Mouse (Mus musculus) adipocyte (in vitro differentiated cells): Measurements from ENCODE around the gene Grap2.

Experiments
- DNase-seq: peaks from one replicate; pipeline ENCODE4 v3.0.0-alpha.2; 2016; ENCODE audit warnings: low spot score

Grap2 gene

DNA sequence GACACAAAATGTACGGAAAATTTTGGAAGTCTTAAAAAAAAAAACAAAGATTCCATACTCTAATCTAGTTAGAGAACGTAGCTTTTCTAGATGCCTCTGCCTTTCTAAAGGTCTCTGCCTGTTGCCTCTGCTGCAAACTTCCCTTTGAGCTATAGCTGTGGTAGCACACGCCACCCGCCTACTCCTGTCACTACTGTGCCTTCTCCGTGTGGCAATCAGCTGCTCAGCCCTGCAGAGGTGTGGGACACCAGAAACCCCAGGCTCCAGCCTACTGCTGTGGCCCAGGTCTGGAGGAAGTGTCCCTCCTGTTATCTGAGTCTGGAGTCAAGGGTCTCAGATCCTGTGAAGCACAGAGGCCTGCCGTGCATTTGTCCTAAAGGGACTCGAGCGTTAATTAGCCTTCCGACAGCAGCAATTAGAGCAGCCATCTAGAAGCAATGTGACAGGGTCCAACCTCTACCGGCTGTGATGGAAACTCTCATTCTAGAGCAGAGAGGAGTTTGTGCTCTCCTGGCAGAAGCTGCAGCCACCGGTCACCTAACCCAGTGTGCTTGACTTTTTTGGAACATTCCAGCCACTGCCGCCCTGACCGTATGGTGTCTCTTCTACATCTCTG lies 64.5 kb downstream of the Grap2 start:
- DNase-seq, result no peak

DNA sequence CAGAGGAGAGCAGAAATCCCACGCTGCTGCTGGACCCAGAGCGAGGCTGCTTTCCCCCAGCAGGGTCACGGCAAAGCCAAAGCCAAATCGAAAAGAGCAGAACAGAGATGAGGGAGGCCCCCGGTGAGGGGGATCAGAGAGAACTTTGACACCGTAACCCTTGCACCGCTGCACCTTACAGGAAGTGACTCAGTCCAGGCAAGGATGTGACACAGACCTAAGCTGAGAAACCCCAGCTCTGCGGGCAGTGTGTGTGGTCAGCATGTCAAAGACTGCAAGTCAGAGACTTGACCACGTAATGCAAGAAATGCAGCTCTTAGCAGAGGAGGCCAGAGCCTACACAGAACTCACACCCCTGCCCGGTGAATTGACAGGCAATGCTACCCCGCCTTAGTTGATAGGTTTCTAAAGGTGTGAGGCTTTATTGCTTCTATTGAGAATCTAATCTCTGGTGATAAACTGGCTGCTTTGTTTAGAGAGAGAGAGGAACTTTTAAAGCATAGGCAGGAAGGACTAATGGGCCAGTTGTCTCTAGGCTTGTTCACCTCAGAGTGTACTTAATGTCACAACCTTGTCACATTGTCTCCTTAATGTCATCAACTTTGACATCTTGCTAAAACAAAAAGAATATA lies 66.8 kb downstream of the Grap2 start:
- DNase-seq, result no peak

DNA sequence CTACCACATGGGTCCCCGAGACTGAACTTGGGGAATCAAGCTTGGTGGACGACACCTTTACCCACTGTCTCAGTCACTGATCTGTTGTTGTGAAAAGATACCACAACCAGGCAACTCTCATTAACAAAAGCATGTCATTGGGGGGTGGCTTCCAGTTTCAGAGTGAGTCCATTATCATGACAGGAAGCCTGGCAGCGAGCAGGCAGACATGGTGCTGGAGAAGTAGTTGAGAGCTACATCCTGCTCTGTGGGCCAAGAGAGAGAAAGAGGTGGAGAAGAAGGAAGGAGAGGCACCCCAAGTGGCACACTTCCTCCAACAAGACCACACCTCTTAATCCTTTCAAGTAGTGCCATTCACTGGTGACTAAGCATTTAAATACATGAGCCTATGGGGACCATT lies 67.5 kb downstream of the Grap2 start:
- DNase-seq, result no peak

DNA sequence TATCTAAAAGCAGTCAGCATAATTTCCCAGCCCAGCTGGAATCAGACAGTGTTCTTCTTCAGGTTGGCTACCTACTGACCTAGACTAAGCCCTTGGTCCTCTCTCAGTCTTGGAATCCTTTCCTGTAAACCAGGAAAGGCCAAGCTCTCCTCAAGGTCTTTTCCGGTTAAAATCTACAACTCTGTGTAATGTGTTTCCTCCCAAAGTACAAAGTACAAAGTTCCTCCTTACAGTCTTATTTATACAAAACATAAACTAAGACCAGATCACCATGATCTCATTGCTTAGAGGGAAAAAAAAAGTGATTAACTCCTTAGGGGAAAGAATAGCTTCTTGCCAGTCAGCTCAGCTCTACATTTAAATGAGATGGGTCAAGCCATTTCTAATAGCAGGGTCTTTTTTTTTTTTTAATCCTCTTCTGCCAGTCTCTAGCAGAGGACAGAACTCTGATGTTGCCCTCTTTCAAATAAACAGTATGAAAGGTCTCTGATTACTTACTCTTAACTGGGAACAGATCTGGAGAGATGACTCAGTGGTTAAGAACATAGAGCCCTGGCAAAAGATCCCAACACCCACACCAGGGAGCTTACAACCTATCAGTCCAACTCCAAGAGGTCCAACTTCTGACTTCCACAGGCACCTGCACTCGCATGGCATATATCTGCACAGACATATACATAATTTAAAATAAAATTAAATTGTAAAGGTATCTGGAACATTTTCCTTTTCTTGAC lies 69.5 kb downstream of the Grap2 start:
- DNase-seq, result no peak

DNA sequence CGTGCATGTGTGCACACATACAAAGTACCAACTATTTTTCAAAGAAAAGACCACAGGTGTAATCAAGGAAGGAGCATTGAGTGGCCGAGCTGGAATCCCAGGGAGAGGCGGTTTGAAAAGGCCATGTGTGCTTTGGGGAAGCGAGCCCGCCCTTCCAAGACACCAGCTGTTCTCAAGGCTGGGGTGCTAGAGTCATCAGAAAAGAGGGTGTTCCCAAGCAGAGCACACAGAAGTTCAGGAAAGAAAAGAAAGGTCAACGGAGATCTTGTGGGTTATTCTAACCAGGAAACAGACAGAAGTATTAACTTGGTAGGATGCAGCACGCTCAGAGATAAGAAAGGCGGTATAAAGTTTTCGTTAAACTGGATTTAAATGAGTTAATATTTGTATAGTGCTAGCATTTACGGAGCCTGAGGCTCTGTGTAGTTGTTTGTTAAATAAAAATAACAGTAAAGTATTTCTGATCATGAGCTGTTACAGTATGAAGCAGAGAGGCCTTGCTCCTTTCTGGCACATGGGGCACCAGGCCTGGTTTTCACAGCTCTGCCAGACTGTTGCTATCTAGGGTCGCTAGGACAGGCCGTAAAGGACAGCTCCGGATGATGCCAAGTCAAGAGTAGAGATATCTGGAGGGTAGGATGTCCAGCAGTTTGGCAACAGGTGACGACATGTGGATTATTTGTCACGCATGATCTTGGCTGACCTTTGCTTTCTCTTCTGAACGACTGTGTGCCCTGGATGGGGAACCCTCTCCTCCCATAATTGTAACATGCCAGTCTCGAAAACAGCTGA lies 72.8 kb downstream of the Grap2 start:
- peak; percentile 15 for DNase-seq

DNA sequence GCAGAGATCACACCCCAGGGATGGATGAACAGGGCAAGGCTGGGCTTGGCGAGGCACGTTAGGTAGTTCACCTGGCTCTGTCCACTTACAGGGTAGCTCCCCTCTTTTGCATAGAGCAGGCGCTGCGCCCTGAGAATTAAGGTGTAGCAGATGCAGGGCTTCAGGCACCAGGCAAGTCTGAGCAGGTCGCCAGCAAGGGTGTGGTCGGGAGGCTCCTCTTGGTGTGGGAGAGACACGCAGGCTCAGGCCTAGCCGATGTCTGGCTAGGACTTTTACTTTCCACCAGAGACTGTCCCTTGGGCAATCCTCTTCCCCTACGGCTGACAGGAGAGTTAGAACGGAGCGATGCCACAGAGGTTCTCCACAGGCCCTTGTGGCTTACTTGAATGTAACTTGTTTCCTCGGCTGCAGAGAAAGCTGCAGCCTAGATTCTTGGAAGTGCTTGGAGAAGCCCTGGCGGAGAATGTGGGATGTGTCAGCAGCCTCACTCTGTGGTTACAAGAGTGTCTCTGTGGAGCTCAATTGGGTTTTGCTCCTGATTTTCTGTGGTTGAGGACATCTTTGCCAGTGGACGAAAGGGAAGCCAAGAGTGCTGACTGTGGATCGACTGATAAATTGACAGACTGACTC lies 76.7 kb downstream of the Grap2 start:
- DNase-seq, result no peak

DNA sequence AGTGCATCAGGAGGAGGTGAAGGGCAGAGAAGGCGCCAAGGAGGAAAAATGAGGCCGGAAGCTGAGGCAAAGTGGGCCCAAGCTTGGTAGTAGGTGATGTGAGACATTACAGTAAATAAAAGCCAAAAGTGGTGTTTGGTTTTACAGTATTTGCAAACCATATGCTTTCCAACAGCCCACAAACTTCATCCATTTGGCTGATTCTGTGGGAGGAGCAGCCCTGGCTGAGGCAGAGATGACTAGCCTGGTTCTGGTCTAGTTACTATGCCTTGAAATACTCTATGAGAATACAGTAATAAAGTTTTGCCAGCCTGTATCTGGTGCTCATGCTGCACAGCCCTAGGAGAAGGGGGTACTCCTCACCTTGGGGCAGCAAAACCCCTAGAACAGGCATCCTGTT lies 78.0 kb downstream of the Grap2 start:
- no peak for DNase-seq

DNA sequence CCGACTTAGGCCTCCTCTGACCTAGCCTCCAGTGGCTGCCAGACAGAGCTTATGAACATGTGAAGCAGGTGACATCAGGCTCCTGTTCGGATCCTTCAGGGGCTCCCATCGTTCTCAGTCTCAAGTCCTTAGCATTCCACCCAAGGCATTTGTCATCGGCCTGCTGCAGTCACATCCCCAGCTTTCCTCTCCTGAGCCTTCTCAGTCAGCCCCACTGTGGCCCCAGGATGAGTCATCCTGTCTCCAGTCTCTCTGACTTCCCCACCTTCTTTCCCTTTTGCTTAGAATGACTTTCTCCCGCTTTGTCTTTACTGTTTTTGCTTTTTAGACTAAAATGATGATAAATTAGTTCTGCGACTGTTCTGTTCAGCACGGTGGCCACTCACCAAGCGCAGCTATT lies 81.5 kb downstream of the Grap2 start:
- no peak for DNase-seq

DNA sequence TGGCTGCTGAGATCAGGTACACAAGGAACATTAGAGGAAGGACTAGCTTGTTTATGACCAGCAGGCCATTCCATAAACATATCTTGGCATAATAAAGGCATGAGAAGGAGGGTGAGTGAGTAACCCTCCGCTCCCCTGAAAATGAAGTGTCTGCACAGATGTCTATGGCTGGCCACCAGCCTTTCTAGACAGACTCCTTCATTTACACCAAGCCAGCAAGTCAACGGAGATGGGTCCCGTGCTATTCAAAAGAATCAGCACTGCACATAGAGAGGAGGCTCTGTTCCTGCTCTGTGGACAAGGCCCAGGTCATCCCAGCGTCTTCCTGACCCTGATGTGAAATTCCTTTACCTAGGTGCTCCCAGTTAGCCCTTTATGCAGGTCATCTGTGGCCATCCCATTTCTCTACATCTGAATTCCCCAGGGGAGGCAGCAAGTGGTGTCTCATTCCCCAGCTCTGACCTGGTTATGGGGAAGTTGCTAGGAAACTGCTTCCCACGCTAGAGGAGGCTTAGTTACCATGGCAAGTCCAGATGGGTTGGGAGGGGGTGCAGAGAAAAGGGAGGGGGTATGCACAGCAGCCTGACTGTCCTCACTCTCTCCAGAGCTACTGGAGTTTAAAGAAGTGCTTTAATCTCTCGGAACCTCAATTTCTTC lies 86.5 kb downstream of the Grap2 start:
- DNase-seq, result no peak

DNA sequence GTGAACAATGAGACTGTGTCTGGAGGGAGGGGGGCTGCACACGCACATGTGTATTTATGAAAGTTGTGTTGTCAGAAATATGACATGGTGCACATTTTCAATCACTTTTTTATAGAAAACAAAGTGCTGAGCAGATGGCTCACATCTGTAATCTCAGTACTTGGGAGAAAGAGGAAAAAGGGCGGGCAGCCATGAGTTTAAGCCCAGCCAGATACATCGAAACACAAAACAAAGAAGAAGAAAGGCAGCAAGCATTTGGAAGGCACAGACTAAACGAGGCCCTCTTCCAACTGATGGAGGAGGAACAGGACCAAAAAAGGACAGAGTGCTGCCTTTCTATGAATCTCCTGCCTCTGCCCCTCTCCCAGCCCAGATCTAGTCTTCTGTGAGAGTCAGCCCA lies 88.6 kb downstream of the Grap2 start:
- no peak for DNase-seq

DNA sequence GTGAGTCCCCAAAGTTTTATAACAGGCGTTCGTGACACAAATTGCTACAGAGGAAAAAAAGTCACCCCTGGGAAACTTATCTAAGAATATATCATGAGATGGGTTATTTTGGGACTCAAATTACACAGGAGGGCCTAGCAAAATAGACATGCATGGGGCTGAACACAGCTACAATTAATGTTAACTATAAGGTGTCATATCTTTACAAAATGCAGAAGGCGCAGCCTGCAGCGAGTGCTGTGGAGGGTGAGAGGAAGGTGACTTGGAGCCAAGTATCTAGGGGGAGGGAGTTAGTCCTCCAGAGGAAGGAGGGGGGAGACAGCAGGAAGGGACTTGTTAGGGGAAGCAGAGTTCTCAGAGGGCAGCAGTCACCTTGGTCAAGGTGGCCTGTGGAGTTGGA lies 92.0 kb downstream of the Grap2 start:
- DNase-seq, result no peak

DNA sequence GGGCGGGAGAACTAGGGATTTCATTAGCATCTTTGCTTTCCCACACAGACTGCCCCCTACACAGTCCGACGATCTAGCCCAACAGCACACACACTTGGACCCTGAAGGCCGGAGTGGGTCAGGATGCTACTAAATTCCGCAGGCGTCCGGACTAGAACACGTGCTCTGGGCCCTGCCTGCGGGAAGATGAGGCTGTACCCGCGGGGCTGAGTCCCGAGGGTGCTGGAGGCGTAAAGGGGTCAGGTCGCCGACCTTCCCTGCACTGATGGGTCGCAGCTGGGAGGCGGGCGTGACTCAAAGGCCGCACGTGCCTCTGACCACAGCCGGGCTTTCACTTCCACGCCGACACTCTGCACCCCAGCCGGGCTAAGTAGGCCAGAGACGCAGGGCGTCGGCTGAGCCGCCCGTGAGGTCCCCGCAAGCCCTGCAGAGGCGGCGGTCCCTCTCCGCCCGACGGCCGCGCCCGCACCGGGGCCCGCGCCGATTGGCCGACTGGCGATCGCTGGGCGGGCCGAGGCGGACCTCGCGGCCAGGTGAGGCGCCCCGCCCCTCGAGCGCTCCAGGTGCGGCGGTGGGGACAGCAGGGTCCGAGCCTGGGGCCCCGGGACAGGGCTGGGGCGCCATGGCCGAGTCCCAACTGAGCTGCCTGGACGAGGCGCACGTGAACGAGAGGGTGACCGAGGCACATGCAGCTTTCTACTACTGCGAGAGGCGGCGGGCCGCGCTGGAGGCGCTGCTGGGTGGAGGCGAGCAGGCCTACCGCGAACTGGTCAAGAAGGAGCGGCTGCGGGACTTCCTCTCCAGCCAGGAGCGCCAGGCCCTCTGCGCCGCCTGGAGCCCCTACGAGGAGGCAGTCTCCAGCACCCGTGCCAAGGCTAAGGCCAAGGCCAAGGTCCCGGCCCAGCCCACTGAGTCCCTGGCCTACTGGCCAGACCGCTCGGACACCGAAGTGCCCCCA lies 99.2 kb downstream of the Grap2 start, which contains the start of gene Fam83f:
Fam83f (plus strand) TSS at position 553 of the 958 bp plus-strand sequence.
- no peak for DNase-seq

DNA sequence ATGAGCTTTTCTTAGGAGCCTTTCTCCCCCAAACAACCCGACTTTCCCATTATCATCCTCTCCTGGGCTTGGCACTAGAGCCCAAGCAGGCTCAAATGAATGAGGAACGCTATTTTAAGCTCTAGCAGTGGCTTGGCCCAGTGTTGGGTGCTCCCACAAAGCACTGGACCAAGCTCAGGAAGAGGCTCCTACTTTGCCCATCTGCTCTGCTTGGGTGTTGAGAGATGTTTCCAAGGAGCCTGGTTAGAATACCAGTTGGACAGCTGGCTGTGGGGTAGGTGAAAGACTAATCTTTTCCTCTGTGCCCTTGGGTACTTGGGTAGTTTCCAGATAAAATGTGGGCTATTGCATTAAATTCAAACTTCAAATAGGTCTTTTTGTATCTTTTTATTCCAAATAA lies 100.4 kb downstream of the Grap2 start:
- no peak for DNase-seq

DNA sequence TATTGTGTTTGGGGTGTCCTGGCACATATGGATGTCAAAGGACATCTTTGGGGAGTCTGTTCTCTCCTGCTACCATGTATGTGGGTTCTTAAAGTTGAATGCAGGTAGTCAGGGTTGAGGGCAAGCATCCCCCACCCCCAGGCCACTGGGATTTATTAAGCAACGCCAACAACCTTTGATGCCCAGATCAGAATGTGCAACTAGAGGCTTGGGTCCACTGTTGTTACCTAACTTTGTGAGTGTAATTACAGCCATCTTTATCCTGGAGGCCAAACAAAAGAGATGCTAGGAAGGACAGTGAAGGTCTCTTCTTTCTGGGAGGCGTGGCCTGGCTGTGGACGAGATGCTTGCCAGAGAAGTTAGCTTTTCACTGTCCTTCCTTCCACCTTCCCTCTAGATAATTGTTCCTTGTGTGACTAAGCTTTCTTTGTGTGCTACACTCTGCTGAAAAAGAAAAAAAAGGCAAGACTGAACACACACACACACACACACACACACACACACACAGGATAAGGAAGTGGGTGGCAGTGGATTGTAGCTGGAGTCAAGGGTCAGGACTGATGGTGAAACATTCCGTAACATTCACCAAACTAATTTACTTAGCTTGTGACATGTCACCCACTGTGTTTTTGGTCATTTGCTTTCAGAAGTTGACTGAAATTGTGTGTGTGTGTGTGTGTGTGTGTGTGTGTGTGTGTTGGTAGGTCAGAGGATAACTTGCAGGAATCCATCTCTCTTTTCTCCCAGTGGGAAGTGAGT lies 101.1 kb downstream of the Grap2 start:
- DNase-seq, result peak; percentile 80

DNA sequence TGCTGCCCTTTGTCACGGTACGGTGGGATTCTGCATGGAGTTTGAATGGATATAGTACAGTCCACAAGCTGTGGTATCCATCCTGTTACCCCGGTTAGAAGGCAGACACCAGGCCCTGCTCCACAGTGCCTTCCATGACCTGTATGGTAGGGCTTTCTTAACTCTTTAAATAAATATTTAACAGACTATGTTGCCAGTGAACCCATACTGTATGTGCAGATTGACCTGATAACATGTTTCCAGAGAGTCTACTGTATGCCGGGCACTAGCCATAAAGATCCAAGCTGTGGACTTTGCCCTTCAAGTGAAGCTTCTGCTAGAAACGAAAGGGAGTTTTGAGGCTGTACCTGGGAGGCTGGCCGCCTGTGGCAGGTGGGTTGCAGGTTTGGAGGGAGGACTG lies 102.3 kb downstream of the Grap2 start:
- no peak for DNase-seq

DNA sequence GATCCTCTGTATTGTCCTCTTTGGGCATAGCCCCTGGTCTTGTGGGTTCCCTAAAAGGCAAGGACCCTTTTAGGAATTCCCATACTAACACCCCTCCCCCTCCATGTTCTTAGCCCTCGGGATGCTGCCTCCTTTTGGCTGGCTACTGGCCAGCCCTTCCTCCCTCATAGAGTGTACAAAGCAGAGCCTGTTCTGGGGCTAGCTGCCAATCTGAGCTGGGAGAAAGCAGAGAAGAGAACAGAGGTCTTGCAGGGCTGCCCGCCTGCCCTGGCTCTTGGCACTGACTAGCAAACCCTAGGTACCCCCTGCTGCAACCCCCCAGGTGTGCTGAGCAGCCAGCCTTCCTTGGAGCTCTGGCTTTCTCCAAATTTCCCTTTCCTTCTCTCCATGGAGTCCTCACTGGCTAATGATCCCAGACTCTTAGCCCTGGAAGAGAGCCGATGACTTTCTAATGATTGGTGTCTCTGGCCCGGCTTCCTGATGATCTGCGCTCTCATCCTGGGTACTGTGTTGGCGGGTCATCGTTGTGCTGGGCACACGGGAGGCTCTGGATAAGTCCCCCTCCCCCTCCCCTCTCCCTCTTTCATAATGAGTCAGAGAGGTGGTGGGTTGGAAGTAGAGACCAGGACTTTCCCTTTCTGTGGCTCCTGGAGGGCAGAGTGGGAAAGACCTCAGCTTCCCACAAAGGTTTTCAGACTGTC lies 107.3 kb downstream of the Grap2 start:
- DNase-seq, result peak; percentile 73

DNA sequence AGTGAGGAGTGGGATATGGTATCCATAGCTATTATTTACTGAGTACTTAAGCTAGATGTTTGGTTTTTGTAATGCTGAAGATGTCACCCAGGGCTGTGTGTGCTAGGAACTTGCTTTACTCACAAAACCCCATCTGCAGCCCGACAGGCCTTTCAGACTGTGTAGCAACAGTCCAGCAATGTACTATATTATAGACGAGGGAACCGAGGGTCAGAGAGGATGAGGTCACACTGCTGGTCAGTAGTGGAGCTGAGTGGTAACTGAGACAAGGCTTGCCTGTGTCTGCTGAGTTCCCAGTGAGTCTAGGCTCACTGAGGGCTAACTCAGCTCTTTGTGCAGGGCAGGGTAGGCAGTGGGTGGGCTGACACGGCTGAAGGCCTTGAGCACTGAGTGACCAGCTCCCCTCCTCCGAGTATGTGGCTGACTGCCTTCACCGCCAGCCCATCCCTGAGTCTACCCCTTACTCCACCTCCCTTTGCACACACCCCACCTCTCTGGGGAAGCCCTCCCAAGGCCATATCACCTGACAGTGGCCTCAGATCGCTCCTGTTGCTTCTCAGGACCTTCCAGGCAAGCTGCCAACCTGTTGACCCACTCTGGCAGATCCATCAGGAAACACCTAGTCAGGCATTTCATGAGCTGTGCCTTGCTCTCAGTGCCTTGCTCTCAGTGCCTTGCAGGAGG lies 108.1 kb downstream of the Grap2 start:
- DNase-seq, result no peak

DNA sequence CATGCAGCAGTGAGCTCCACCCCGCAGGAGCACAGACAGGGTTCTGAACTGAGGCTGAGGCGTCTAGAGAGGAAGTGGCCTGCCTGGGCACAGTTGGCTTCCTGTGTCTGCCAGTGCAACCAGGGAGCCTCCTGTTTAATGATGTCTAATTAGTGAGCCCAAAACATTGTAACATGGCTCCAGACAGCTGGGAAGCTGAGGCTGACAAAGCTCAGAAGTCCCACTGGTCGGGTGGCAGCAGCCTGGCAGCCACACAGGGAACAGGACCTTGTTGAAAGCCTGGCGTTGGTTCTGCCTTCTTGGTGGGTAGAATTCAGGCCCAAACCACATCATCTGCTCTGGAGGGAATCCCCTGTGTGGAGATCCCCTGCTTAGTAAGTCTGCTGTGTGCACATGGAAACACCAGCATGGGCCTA lies 109.1 kb downstream of the Grap2 start:
- DNase-seq, result no peak
